11 mouse cellular contexts compared by ENCODE assay signal in the genomic region with DNA sequence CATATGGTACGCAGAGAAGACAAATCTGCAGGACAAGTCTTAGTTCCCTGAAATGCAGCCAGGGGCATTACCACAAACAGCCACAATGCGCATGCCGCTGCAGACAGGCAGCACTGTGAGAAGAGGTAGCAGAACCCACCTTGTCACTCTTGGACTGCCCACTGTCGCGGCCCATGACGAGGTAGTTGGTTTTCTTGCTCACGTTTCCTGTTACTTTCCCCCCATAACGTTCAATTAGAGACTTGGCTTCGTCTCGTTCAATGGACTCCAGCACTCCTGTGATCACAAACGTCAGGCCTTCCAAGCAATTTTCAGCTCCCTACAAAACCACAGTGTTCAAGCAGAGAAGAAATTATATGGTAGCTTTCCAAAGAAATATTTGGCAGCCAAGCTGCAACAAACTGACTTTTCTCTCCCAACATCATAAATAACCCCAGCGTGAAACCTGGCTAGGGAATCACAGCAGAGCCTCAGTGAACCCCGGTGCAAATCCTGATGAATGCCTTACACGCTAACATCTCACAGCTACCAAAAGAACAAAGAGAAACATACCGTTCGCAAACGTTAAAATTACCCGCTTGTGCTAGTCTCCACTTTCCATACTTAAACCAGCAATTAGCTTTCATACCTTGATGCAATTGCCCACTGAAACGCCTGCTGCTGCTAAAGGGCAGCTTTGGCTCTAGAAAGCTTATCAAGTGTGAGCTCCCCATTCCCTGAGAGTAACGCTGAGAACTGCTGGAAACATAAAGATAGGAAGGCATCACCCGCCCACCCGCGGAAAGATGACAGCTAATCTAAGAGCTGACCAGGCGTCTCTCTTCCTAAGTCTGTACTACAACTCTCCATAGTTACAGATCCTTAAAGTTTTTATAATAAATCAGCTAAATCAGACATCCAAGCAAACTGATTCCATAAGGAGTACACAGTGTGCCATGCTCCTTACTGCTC. TPM values are rescaled to one million over a fixed set of nuclear protein-coding genes. Genes with fewer than 3 reads are reported as not detected.
A peak's percentile ranks its signal among the peaks of the same experiment; 100 is the strongest.
DNase-seq lines count a peak whose midpoint lies in the region; ATAC-seq and TF ChIP-seq lines count a peak whose summit lies in the region.
"Had no signal": no experiment of that assay in that cellular context is flagged by ENCODE, and none has a peak within 500 bp of the region (broad histone marks: within the 10 kb centered on the region; RNA-seq: fewer than 3 reads in every experiment).

No protein-coding gene starts in this region.

- no peak for ATAC-seq in heart, embryonic 11.5 days (replicated peaks; ENCODE audit: insufficient number of reproducible peaks, low FRiP score, low TSS enrichment)
- peak; percentile 55; the same call in 1 of the 2 replicates for ATAC-seq in liver, embryonic 14.5 days (ENCODE audit: insufficient read depth)
- ATAC-seq: CD4-positive, CD25-positive, alpha-beta regulatory T cell, adult 4 months had no signal

- WGBS in heart, embryonic 11.5 days (ENCODE audit: insufficient replicate concordance): 78% methylated on average over 24 of the region's 24 CpGs
- 15% methylated on average over 24 of the region's 24 CpGs for WGBS in cerebellum, adult 2 months
- WGBS in liver, embryonic 14.5 days (ENCODE audit: insufficient replicate concordance): 72% methylated on average over 24 of the region's 24 CpGs

- peak; percentile 49 for TF ChIP-seq CTCF in cerebellum, adult 2 months (IDR thresholded peaks at IDR 0.05; ENCODE audit: borderline replicate concordance, insufficient read depth, low read depth, low read length)
- no peak for TF ChIP-seq CTCF in liver, embryonic 14.5 days (IDR thresholded peaks at IDR 0.05; ENCODE audit: low read depth)

- H3K4me2 ChIP-seq in heart, embryonic 11.5 days: no peak overlapping the region
- no peak overlapping the region for H3K4me2 ChIP-seq in liver, embryonic 14.5 days (ENCODE audit: low read depth)
- H3K4me2 ChIP-seq: embryonic facial prominence, embryonic 12.5 days; hindbrain, embryonic 15.5 days had no signal

- H3K27me3 ChIP-seq in heart, embryonic 11.5 days (ENCODE audit: control insufficient read depth, insufficient read depth, low read length): no peaks in the 10 kb centered on the region
- no peaks in the 10 kb centered on the region for H3K27me3 ChIP-seq in cerebellum, adult 2 months (ENCODE audit: control insufficient read depth, insufficient read depth, low read length)
- no peaks in the 10 kb centered on the region for H3K27me3 ChIP-seq in liver, embryonic 14.5 days (ENCODE audit: control insufficient read depth, insufficient read depth, low read length)
- H3K27me3 ChIP-seq: embryonic facial prominence, embryonic 12.5 days; hindbrain, embryonic 15.5 days had no signal

- no peak overlapping the region for H3K9ac ChIP-seq in heart, embryonic 11.5 days (ENCODE audit: low read depth, low read length)
- no peak overlapping the region for H3K9ac ChIP-seq in liver, embryonic 14.5 days (replicated peaks)
- H3K9ac ChIP-seq: embryonic facial prominence, embryonic 12.5 days; hindbrain, embryonic 15.5 days had no signal

- H3K36me3 ChIP-seq in heart, embryonic 11.5 days (ENCODE audit: control insufficient read depth, insufficient read depth, low read length): peaks cover 25% of the 10 kb centered on the region
- peaks cover 56% of the 10 kb centered on the region for H3K36me3 ChIP-seq in liver, embryonic 14.5 days (replicated peaks; ENCODE audit: control insufficient read depth, insufficient read depth, low read depth)

- H3K4me3 ChIP-seq in heart, embryonic 11.5 days (ENCODE audit: low read depth, low read length): no peak overlapping the region
- peak overlapping the region; percentile 11 for H3K4me3 ChIP-seq in cerebellum, adult 2 months (replicated peaks; ENCODE audit: insufficient read depth, low read depth, low read length)
- no peak overlapping the region for H3K4me3 ChIP-seq in liver, embryonic 14.5 days (ENCODE audit: insufficient read depth in 1 of 2, low read depth in 2 of 2, low read length in 2 of 2)
- H3K4me3 ChIP-seq: embryonic facial prominence, embryonic 12.5 days; hindbrain, embryonic 15.5 days had no signal

- DNase-seq in heart, adult 9 months (ENCODE audit: low spot score in 2 of 2): no peak
- peak; percentile 87 for DNase-seq in brain, adult 2 months (ENCODE audit: low read depth, low spot score)
- DNase-seq in cerebellum, adult 2 months: peak; percentile 79 to 86
- DNase-seq in liver, embryonic 14.5 days (ENCODE audit: low read depth in 3 of 3, low spot score in 3 of 3): peak in 2 of 3 experiments; percentile 27 to 37
- no peak for DNase-seq in urinary bladder, postnatal 25 days (ENCODE audit: low spot score)
- no peak for DNase-seq in urinary bladder, adult 18-20 months (ENCODE audit: low spot score in 2 of 2)
- DNase-seq: spleen, adult 18-20 months had no signal

- peaks cover 2% of the 10 kb centered on the region; the same call in 1 of the 2 replicates for H3K4me1 ChIP-seq in heart, embryonic 11.5 days (ENCODE audit: control insufficient read depth, insufficient read depth, low read length)
- peaks cover 13% of the 10 kb centered on the region for H3K4me1 ChIP-seq in cerebellum, adult 2 months (ENCODE audit: control insufficient read depth, insufficient read depth, low read length)
- peaks cover 2 to 18% of the 10 kb centered on the region in 2 experiments; a peak in 3 of 4 replicates for H3K4me1 ChIP-seq in liver, embryonic 14.5 days (replicated peaks; ENCODE audit: control insufficient read depth in 2 of 2, insufficient read depth in 2 of 2, low read length in 1 of 2)
- H3K4me1 ChIP-seq: embryonic facial prominence, embryonic 12.5 days; hindbrain, embryonic 15.5 days had no signal

- TF ChIP-seq EP300 in liver, embryonic 14.5 days (IDR thresholded peaks at IDR 0.05; ENCODE audit: low read depth): no peak

- H3K27ac ChIP-seq in heart, embryonic 11.5 days (ENCODE audit: low read depth, low read length): peak overlapping the region; percentile 22; the same call in 1 of the 2 replicates
- H3K27ac ChIP-seq in cerebellum, adult 2 months (ENCODE audit: insufficient read depth, low read length): no peak overlapping the region
- no peak overlapping the region for H3K27ac ChIP-seq in liver, embryonic 14.5 days
- H3K27ac ChIP-seq: embryonic facial prominence, embryonic 12.5 days; hindbrain, embryonic 15.5 days had no signal

- no peaks in the 10 kb centered on the region for H3K9me3 ChIP-seq in heart, embryonic 11.5 days (replicated peaks; ENCODE audit: control insufficient read depth, low read length)
- no peaks in the 10 kb centered on the region for H3K9me3 ChIP-seq in liver, embryonic 14.5 days (ENCODE audit: control insufficient read depth, low read length)
- H3K9me3 ChIP-seq: hindbrain, embryonic 15.5 days had no signal

- TF ChIP-seq POLR2A in cerebellum, adult 2 months (IDR thresholded peaks at IDR 0.05; ENCODE audit: borderline replicate concordance, insufficient read depth, low read length): no peak

RNA-seq across cellular contexts. Expression of a gene that starts 47.4 kb away (rescaled TPM):
- polyA plus RNA-seq in heart, embryonic 11.5 days (2014; fragmentation: Nextera tagmentation; extraction: Ambion mirVana): 72.1 and 73.1 TPM in 2 replicates
- 23.8 and 25.7 TPM in 2 replicates for polyA plus RNA-seq in cerebellum, adult 2 months (2012; rRNA removed)
- polyA plus RNA-seq in liver, embryonic 14.5 days (2012; rRNA removed): 15.5 and 19.0 TPM in 2 replicates
- polyA plus RNA-seq in liver, embryonic 14.5 days (2014; fragmentation: Nextera tagmentation; extraction: Ambion mirVana): 36.4 and 40.4 TPM in 2 replicates

Comparison
In these comparisons a context has a peak if more than half of its experiments do, and no peak if none do; other contexts are left out.
1. DNase-seq: peak in brain, adult 2 months (single experiment), cerebellum, adult 2 months (2 of 2) and liver, embryonic 14.5 days (2 of 3); none in heart, adult 9 months (0 of 2), urinary bladder, postnatal 25 days (single experiment) and urinary bladder, adult 18-20 months (0 of 2).